Mouse (Mus musculus) lung, postnatal 0 days (tissue): ENCODE measurements at regions not wholly inside any gene's neighbourhood (a gene's known extent, or its start where the extent isn't known, plus 50 kb on each side); places are given as distances from the start of the nearest gene placed in this dataset.

ENCODE experiments used
- CTCF ChIP-seq: IDR thresholded peaks from 2 replicates; pipeline ENCODE4 v1.5.1; 2016; ENCODE audit warnings: antibody characterized with exemption, mild to moderate bottlenecking
- EP300 ChIP-seq: IDR thresholded peaks from 2 replicates; pipeline ENCODE4 v1.6.1; 2016; ENCODE audit warnings: antibody characterized with exemption, mild to moderate bottlenecking, control low read depth

DNA sequence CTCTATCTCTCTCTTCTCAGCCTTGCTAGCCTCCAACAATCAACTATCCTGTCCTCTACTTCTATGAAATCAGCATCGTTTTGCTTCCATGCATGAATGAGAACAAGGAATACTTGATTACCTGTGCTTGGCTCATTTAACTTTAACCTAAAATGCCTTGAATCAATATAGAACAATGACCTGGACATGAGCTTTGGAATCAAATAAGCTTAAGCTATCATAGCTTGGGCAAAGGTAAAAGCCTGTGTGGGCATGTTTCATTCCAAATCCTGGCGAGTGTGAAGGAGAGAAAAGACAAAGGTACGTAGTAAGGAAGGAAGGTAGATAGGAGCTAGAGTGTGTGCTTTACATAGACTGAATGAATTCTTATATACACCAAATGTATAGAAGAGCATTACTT, 243.7 kb upstream of the Cpeb2 start:
- TF ChIP-seq EP300: no peak
- no peak for TF ChIP-seq CTCF
